Mouse (Mus musculus) hematopoietic stem cell, adult 5-6 weeks (primary cell): ENCODE results near the gene Tmtc3. TPM values are rescaled to one million over a fixed set of nuclear protein-coding genes. Genes with fewer than 3 reads are reported as not detected.
A peak's percentile ranks its signal among the peaks of the same experiment; 100 is the strongest.
"Not testable (repeated sequence)": the region's sequence is repeated elsewhere in the genome, so short reads cannot be mapped to it uniquely, and the experiment has no call there.

Experiments
- ATAC-seq, 2 experiments: fragments of 125-278 bp in 1 of 2; replicated peaks in 1 of 2; 2 replicates each; pipeline ENCODE4 v1.8.0; 2016 to 2017; ENCODE audit warnings: inconsistent platforms in 2 of 2, mild to moderate bottlenecking in 2 of 2, moderate number of reproducible peaks in 2 of 2, low read depth in 1 of 2, moderate TSS enrichment in 1 of 2; ENCODE audit not compliant: low FRiP score in 2 of 2, poor library complexity in 2 of 2, severe bottlenecking in 2 of 2, insufficient read depth in 1 of 2, low TSS enrichment in 1 of 2
- total RNA-seq: library from RNA; stranded (forward); fragments of 172-1452, 232-1000 nt; gene quantifications from 2 replicates; pipeline ENCODE4 v1.2.3, GENCODE M21; 2017

Gene Tmtc3
- 6.5 and 8.1 TPM in 2 replicates for total RNA-seq

DNA sequence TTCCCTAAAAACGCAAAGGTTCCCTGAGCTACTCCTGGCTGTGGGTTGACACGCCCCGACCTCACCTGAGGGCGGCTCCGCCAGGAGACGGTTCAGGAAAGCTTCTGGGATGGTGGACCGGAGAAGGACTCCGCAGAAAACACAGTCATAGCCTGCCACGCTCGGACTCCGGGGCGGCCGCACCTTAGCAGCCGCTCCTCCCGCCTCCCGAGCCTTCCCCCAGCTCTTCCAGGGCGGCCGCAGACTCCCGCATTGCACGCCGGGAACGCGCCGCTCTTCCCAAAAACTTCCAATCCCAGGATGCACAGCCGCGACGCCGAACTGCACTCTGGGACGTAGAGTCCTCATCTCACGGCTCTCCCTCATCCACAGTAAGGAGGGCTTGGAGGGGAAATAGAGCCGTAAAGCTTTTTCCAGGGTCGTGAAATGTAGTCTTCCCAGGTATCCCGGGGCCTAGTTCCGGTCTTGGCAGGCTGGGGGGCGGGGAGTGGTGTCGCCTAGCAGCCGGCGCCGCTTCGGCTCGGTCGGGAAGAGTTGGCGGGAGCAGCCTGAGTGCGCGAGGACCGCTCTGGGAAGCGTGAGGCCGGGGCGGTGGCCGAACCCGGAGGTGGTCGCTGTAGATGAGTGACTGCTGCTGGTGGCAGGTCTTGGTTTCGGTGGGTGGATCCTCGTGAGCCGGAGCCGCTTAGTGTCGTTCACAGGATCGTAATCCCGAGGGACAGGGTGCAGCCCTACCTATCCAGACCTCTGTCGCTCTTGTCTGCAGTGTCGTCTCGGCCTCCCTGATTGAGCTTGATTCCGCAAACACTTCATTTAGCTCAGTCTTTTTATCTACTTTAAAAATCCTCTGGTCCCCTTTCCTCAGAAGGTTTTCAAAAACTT, at the start of gene Tmtc3, which contains the start of gene Cep290:
Tmtc3 (minus strand) TSS at position 254 of the 882 bp plus-strand sequence.
Cep290 (plus strand) TSS at position 462 of the 882 bp plus-strand sequence.
- peak; percentile 91 to 93 for ATAC-seq

DNA sequence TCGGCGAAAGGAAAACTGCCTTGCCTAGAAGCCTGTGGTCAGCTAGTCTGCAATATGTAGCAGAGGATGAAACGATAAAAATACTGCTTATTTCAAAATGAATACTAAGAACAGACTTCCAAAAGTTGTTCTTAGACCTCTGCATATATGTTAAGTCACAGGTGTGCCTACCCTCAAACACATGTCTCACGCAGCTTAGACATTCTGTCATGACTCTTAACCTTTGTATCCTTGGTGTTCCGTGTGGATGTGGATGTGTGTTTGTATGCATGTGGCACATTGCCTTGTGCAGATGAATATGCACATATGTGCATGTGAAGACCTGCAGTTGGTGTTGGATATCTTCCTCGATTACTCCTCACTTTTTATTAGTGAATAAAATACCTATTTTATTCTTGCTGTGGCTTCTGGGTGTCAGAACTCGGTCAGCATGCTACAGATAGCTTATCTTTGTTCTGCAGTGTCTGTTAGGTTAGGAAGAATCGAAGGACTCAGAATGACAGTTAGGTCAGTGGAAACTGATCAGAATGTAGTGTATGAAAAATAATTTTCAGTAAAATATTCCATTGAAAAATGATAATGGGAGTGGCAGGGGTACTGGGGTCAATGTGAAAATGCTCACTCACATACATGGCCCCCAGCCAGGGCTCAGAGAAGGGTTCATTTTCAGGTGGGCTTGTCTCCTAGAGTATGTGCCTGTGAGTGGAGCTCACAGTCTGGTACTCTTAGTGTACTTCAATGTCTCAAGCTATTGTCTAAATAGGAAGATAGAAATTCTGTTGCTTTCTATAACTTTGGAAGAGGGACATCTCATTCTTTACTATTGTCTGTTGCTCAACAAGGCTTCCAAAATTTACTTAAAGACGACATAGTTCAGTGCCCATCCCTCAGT, 37.6 kb upstream of the Tmtc3 start:
- no peak for ATAC-seq

DNA sequence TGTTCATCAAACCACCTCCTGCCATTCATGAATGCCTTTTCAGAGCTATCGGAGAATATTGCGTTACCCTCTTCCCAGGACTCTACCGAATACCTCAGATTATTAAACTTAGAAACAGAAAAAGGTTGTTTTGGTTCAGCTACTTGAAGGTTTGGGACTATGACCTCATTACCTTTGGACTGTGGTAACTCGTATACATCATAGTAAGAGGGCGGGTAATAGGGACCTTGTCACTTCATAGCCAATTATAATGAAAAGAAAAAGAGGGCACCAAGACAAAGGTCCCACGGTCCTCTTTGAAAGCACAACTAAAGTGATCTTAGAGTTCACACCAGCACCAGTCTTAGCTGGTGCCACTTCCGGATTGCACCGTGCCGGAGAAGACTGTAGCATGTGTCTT, 35.2 kb upstream of the Tmtc3 start:
- ATAC-seq, result no peak

DNA sequence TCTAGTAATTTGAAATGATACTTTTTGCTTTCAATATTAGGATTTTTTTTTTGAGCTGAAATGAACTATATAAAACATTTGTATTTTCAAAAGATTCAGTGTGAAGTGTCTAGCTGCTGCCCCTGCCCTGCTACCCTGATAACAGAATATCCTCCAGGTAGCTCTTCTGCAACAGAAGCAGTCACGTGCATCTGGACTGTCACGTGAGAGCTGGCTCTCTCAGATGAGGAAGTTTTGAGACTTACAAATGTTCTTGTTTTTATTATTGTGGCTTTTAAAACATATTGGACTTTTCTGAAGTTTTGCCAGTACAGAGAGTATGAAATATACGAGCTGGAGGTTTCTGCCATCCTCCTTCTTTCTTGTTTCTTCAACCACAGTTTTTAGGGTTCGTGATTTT, 34.5 kb upstream of the Tmtc3 start:
- ATAC-seq, result no peak

DNA sequence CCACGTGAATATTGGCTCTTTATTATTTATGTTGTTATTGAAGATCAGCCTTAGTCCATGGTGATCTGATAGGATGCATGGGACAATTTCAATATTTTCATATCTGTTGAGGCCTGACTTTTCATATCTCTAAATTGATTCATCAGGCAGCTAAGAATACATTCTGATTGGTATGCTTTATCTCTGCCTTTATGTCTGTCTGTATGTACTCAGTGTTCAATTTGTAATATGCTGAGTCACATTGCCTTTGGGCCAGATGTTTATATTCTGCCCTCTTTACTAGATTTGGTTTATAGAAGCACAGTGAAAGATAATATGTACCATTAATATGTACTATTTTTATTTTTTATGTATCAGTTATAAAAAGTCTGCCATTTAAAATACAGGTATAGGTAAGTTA, 21.0 kb upstream of the Tmtc3 start:
- no peak for ATAC-seq

DNA sequence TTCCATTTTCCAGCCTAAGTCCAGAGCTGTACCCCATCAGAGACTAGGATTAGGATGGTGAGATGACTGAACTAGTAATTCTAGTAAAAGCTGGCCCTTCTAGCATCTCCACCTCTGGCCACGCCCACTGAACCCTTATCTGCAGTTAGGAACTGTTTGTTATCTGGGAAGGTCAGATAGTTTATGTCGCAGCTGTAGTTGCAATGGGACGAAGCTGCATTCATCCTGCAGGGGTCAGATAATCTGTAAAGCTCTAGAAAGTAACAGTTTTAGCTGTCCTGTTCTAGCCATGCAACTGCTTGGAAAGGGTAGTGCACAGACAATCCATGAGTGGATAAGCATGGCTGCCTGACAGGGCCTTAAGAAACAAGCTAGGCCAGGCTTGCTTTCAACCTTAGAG, 11.2 kb upstream of the Tmtc3 start:
- ATAC-seq, result peak in 1 of 2 experiments; percentile 36; a peak in 1 of 4 replicates

DNA sequence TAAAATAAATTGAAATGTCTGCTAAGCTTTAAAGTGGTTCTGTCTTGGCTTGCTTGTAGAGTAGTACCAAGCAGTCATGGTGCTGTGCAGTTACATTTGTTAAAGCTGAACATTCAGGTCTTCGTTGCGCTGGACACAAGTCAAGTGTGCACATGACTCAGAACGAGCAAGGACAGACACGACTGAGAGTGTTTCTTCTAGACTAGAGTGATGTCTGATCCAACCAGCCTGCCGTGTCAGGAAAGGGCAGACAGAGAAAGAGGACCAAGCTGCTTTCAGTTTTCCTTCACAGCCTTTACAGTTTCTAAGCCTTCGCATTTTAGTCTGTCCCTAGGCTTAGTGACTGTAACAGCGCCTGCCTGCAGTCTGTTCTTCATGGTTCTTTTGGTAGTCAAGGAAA, 4.8 kb upstream of the Tmtc3 start:
- no peak for ATAC-seq

DNA sequence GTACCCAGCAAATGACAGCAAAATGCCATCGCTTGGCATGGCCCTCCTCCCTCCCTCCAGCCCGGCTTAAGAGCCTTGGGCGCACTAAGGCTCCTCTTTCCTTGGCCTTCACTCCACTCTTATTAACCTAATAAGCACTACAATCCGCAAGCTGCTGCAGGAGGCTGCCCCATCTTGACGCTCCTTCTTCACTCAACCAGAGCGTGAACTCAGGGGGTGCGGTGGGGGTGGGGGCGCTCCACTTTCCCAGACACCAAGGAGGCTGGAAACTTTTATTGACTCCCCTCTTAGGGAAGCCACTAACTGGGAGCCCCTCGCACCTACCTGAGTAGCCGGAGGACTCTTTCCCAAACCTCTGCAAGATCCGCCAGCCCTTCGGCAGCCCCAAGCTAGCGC, 451 bp downstream of the Tmtc3 start:
- peak; percentile 49 to 57 for ATAC-seq

DNA sequence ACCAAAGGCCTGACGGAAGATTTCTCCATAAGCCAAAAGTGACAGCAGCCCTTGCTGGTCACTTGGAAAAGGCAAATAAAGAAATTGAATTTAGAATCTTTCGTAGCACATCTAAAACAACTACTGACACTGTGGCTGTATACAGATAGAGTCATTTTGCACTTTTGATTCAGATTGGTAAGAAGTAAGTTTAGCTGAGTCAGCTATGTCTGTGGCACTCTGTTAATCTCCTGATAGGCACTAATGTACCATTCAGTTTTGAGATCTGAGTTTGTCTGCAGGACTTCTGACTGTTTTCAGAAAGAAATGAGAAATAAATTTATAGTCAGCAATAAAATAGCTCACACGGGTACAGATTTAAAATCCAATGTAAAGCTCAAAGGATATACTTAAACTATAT, 7.6 kb downstream of the Tmtc3 start:
- ATAC-seq, result no peak

DNA sequence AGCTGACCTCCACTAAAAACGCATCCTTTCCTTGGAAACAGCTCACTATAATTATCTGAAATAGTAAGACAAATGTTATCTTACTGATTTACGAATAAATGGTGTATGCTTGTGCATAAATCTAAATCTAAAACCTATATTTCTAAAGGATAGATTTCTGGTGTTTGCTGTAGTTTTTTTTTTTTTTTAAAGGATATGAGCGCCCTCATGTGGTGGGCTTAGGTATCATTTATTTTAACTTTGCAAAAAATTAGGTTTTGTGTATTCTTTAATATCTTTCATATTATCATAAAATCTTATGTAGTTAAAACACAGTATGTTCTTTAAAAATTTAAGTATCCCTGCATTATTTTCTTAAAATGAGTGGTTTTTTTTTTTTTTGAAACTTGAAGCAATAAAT, 12.1 kb downstream of the Tmtc3 start:
- ATAC-seq, result no peak

DNA sequence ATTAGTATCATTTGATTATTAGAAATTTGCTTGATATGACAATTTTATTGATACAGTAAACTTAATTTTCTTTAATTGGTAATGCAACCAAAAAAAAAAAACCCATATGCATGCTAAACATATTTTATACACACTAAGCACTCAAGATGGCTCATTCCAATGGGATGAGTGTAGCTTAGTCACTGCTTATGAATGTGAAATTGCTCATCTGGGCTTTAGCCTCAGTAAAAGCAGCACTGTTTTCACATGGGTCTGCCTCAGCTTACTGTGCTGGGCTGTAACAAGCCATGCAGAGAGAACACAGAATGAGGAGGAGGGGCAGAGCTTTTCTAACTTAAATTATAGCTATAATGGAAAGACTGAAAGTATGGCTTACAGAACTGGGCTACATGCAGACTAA, 26.6 kb downstream of the Tmtc3 start:
- ATAC-seq, result no peak

DNA sequence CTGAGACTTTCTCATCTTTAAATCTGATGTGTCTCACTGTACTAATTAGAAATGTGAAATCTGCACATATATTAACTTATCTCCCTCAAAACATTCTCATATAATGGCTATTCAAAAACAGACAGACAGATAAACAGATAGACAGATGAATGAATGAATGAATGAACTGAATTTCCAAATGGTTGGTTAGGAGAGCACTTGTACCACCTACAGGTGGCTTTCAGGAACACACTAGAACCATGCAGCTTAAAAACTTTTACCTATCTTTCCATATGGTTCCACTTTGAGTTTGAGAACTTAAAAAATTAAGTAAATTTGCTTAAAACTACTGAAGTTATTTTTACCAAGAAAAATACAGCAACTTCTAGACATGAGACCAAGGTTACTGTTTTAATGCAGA, 37.8 kb downstream of the Tmtc3 start:
- no peak for ATAC-seq

DNA sequence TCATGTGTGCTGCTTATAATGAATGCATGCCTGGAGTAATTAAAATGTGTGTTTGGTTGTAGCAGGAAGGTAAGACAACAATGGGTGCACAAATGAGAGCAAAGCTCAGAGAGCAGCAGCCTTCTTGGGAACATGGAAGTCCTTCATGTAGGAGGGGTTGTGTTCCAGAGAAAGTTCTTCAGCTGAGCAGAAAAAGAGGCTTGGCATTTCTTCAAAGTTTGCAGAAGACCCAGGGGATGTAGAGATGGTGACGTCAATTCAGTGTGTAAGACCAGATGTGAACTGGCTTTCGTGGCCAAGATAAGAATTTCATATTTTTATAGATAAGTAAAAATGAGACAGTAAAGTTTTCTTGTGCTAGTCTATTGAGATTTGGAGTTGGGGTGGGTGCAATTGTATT, 59.6 kb downstream of the Tmtc3 start:
- no peak for ATAC-seq

DNA sequence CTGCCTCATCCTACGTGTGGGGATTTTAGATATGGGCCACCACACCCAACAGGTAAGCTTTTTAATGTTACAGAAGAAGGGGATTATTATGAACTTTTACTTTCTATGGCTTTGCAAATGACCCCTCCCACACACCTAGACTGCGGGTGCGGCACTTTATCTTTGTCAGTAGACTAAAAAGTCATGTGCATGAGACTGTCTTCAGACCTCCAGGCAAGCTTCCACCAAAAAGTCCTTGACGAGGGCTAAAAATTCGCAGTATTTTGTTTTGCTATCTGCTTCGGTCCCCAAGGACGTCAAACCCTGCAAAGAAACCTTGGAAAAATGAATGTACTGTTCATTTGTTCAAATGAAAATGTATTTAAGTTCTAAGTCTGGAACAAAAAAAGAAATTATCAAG, 71.6 kb downstream of the Tmtc3 start:
- no peak for ATAC-seq

DNA sequence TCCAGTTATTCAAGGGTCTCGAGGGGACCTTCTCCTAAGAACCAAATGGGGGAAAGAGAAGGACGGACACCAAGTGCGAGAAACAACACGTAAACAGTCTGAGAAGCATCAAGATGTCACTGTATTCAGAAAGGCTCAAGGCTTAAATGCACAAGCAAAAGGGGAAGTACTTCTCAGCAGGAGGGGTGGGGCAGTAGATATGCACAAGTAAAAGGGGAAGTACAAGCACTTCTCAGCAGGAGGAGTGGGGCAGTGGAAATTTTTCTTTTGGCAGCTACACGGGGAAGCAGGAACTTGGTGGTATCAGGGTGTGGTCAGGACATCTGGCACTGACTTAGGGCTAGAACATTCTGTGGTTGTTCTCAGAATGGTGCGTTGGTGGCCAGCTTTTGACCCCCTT, 84.8 kb downstream of the Tmtc3 start:
- not testable (repeated sequence) for ATAC-seq
